8 mouse cellular contexts compared by ENCODE assay signal in genomic region chr7:4877226-4877625, GRCm38 (mm10). TPM values are rescaled to one million over a fixed set of nuclear protein-coding genes. Genes with fewer than 3 reads are reported as not detected.
DNase-seq lines count a peak whose midpoint lies in the region; ATAC-seq and TF ChIP-seq lines count a peak whose summit lies in the region.

No protein-coding gene starts in this region.

- no peak for TF ChIP-seq CTCF in lung, embryonic 14.5 days (IDR thresholded peaks at IDR 0.05; ENCODE audit: low read depth)

- H3K27me3 ChIP-seq in lung, embryonic 14.5 days (ENCODE audit: insufficient read depth, low read length): no peaks in the 10 kb centered on the region
- no peaks in the 10 kb centered on the region for H3K27me3 ChIP-seq in embryonic facial prominence, embryonic 13.5 days
- H3K27me3 ChIP-seq in intestine, embryonic 16.5 days (replicated peaks; ENCODE audit: control insufficient read depth, insufficient read depth, low read length): no peaks in the 10 kb centered on the region
- no peaks in the 10 kb centered on the region for H3K27me3 ChIP-seq in neural tube, embryonic 14.5 days (ENCODE audit: control insufficient read depth, insufficient read depth, low read length)

- H3K4me1 ChIP-seq in lung, embryonic 14.5 days (ENCODE audit: insufficient read depth): no peaks in the 10 kb centered on the region
- peaks cover 13% of the 10 kb centered on the region for H3K4me1 ChIP-seq in embryonic facial prominence, embryonic 13.5 days
- peaks cover 11% of the 10 kb centered on the region; the same call in 1 of the 2 replicates for H3K4me1 ChIP-seq in intestine, embryonic 16.5 days (ENCODE audit: control insufficient read depth, insufficient read depth, low read length)
- H3K4me1 ChIP-seq in neural tube, embryonic 14.5 days (ENCODE audit: control insufficient read depth, insufficient read depth, low read length): peaks cover 8% of the 10 kb centered on the region; the same call in 1 of the 2 replicates

- peak overlapping the region; percentile 88 for H3K4me2 ChIP-seq in lung, embryonic 14.5 days
- peak overlapping the region; percentile 85 for H3K4me2 ChIP-seq in embryonic facial prominence, embryonic 13.5 days
- peak overlapping the region; percentile 93 for H3K4me2 ChIP-seq in intestine, embryonic 16.5 days (ENCODE audit: low read depth, low read length)
- H3K4me2 ChIP-seq in neural tube, embryonic 14.5 days (ENCODE audit: low read depth, low read length): peak overlapping the region; percentile 83

- ATAC-seq in lung, embryonic 14.5 days (ENCODE audit: insufficient read depth): peak; percentile 19; the same call in 1 of the 2 replicates
- ATAC-seq in embryonic facial prominence, embryonic 13.5 days (ENCODE audit: insufficient number of reproducible peaks, insufficient read depth, low FRiP score, low TSS enrichment, low read depth): 0 out of 2 replicates have a peak, but pooled peaks have one; percentile 15
- peak; percentile 31 for ATAC-seq in intestine, embryonic 16.5 days
- peak; percentile 12 for ATAC-seq in neural tube, embryonic 14.5 days (ENCODE audit: low read depth)

- H3K27ac ChIP-seq in lung, embryonic 14.5 days (ENCODE audit: low read depth): no peak overlapping the region
- H3K27ac ChIP-seq in embryonic facial prominence, embryonic 13.5 days: no peak overlapping the region
- H3K27ac ChIP-seq in intestine, embryonic 16.5 days (ENCODE audit: low read length): peak overlapping the region; percentile 50
- no peak overlapping the region for H3K27ac ChIP-seq in neural tube, embryonic 14.5 days (ENCODE audit: low read depth, low read length)

- no peak for DNase-seq in lung, embryonic 14.5 days
- no peak for DNase-seq in lung, postnatal 14 days
- DNase-seq in gastrocnemius, postnatal 4 days (ENCODE audit: low spot score in 2 of 2): no peak
- DNase-seq in spleen, adult 12 weeks (ENCODE audit: low spot score): no peak
- DNase-seq in cerebellum, adult 11 months: no peak

- 10% methylated on average over 11 of the region's 11 CpGs for WGBS in lung, embryonic 14.5 days
- WGBS in embryonic facial prominence, embryonic 13.5 days: 6% methylated on average over 11 of the region's 11 CpGs
- 4% methylated on average over 11 of the region's 11 CpGs for WGBS in intestine, embryonic 16.5 days
- 8% methylated on average over 11 of the region's 11 CpGs for WGBS in neural tube, embryonic 14.5 days

- H3K36me3 ChIP-seq in lung, embryonic 14.5 days (ENCODE audit: insufficient read depth): no peaks in the 10 kb centered on the region
- no peaks in the 10 kb centered on the region for H3K36me3 ChIP-seq in embryonic facial prominence, embryonic 13.5 days
- H3K36me3 ChIP-seq in intestine, embryonic 16.5 days (ENCODE audit: control insufficient read depth, insufficient read depth, low read length): no peaks in the 10 kb centered on the region
- no peaks in the 10 kb centered on the region for H3K36me3 ChIP-seq in neural tube, embryonic 14.5 days (ENCODE audit: control insufficient read depth, insufficient read depth, low read length)

- peak overlapping the region; percentile 60 for H3K9ac ChIP-seq in lung, embryonic 14.5 days
- peak overlapping the region; percentile 75 for H3K9ac ChIP-seq in embryonic facial prominence, embryonic 13.5 days
- peak overlapping the region; percentile 82 for H3K9ac ChIP-seq in intestine, embryonic 16.5 days (ENCODE audit: low read depth, low read length)
- H3K9ac ChIP-seq in neural tube, embryonic 14.5 days (replicated peaks; ENCODE audit: low read depth, low read length): peak overlapping the region; percentile 58

- no peaks in the 10 kb centered on the region for H3K9me3 ChIP-seq in lung, embryonic 14.5 days (ENCODE audit: low read depth, low read length)
- no peaks in the 10 kb centered on the region for H3K9me3 ChIP-seq in embryonic facial prominence, embryonic 13.5 days
- no peaks in the 10 kb centered on the region for H3K9me3 ChIP-seq in intestine, embryonic 16.5 days (ENCODE audit: control insufficient read depth, low read length)
- no peaks in the 10 kb centered on the region for H3K9me3 ChIP-seq in neural tube, embryonic 14.5 days (ENCODE audit: control insufficient read depth, low read length)

- peak overlapping the region; percentile 52 for H3K4me3 ChIP-seq in lung, embryonic 14.5 days (ENCODE audit: low read depth, low read length)
- H3K4me3 ChIP-seq in embryonic facial prominence, embryonic 13.5 days: peak overlapping the region; percentile 59
- H3K4me3 ChIP-seq in intestine, embryonic 16.5 days (ENCODE audit: low read length): peak overlapping the region; percentile 73
- H3K4me3 ChIP-seq in neural tube, embryonic 14.5 days (ENCODE audit: low read depth, low read length): peak overlapping the region; percentile 44

RNA-seq across cellular contexts. Expression of gene Isoc2a, which starts 0.3 kb away (rescaled TPM):
- polyA plus RNA-seq in lung, embryonic 14.5 days (2014; fragmentation: Nextera tagmentation; extraction: Ambion mirVana): 0.88 and 0.91 TPM in 2 replicates
- polyA plus RNA-seq in embryonic facial prominence, embryonic 13.5 days (2015; fragmentation: Nextera tagmentation; extraction: Ambion mirVana): 1.3 TPM in 2 replicates
- 1.4 TPM in 2 replicates for polyA plus RNA-seq in intestine, embryonic 16.5 days (2015; fragmentation: Nextera tagmentation; extraction: Ambion mirVana)
- 0.58 and 0.76 TPM in 2 replicates for polyA plus RNA-seq in neural tube, embryonic 14.5 days (2014; fragmentation: Nextera tagmentation; extraction: Ambion mirVana)
- 10 to 100 TPM; 10.7 to 11.7 TPM for total RNA-seq in gastrocnemius, postnatal 4 days (2021)

RNA-seq across cellular contexts. Expression of gene Isoc2b, which starts 7.2 kb away (rescaled TPM):
- polyA plus RNA-seq in lung, embryonic 14.5 days (2014; fragmentation: Nextera tagmentation; extraction: Ambion mirVana): 5.8 and 6.1 TPM in 2 replicates
- 5.9 and 6.5 TPM in 2 replicates for polyA plus RNA-seq in embryonic facial prominence, embryonic 13.5 days (2015; fragmentation: Nextera tagmentation; extraction: Ambion mirVana)
- 17.8 and 22.9 TPM in 2 replicates for polyA plus RNA-seq in intestine, embryonic 16.5 days (2015; fragmentation: Nextera tagmentation; extraction: Ambion mirVana)
- 3.2 and 3.9 TPM in 2 replicates for polyA plus RNA-seq in neural tube, embryonic 14.5 days (2014; fragmentation: Nextera tagmentation; extraction: Ambion mirVana)
- 1 to 10 TPM; 2.3 to 2.5 TPM for total RNA-seq in gastrocnemius, postnatal 4 days (2021)

RNA-seq across cellular contexts. Expression of gene Gm36210, which starts 29.1 kb away (rescaled TPM):
- not detected in 2 replicates for polyA plus RNA-seq in lung, embryonic 14.5 days (2014; fragmentation: Nextera tagmentation; extraction: Ambion mirVana)
- polyA plus RNA-seq in embryonic facial prominence, embryonic 13.5 days (2015; fragmentation: Nextera tagmentation; extraction: Ambion mirVana): 0.15 TPM in 1 of 2 replicates, not detected in the other
- not detected in 2 replicates for polyA plus RNA-seq in intestine, embryonic 16.5 days (2015; fragmentation: Nextera tagmentation; extraction: Ambion mirVana)
- 0.37 and 0.41 TPM in 2 replicates for polyA plus RNA-seq in neural tube, embryonic 14.5 days (2014; fragmentation: Nextera tagmentation; extraction: Ambion mirVana)
- not detected for total RNA-seq in gastrocnemius, postnatal 4 days (2021)

RNA-seq across cellular contexts. Expression of gene Shisa7, which starts 32.7 kb away (rescaled TPM):
- polyA plus RNA-seq in lung, embryonic 14.5 days (2014; fragmentation: Nextera tagmentation; extraction: Ambion mirVana): 1.1 and 1.3 TPM in 2 replicates
- polyA plus RNA-seq in embryonic facial prominence, embryonic 13.5 days (2015; fragmentation: Nextera tagmentation; extraction: Ambion mirVana): 0.39 and 0.63 TPM in 2 replicates
- polyA plus RNA-seq in intestine, embryonic 16.5 days (2015; fragmentation: Nextera tagmentation; extraction: Ambion mirVana): 0.12 and 0.15 TPM in 2 replicates
- polyA plus RNA-seq in neural tube, embryonic 14.5 days (2014; fragmentation: Nextera tagmentation; extraction: Ambion mirVana): 16.8 and 18.7 TPM in 2 replicates
- under 1 TPM in 1 of 2 experiments, not detected in 1; 0.05 TPM for total RNA-seq in gastrocnemius, postnatal 4 days (2021)

RNA-seq across cellular contexts. Expression of gene Zfp628, which starts 37.8 kb away (rescaled TPM):
- polyA plus RNA-seq in lung, embryonic 14.5 days (2014; fragmentation: Nextera tagmentation; extraction: Ambion mirVana): 4.2 and 4.3 TPM in 2 replicates
- polyA plus RNA-seq in embryonic facial prominence, embryonic 13.5 days (2015; fragmentation: Nextera tagmentation; extraction: Ambion mirVana): 4.3 and 4.8 TPM in 2 replicates
- 2.7 TPM in 2 replicates for polyA plus RNA-seq in intestine, embryonic 16.5 days (2015; fragmentation: Nextera tagmentation; extraction: Ambion mirVana)
- 2.8 and 3.7 TPM in 2 replicates for polyA plus RNA-seq in neural tube, embryonic 14.5 days (2014; fragmentation: Nextera tagmentation; extraction: Ambion mirVana)
- total RNA-seq in gastrocnemius, postnatal 4 days (2021): 10 to 100 TPM; 14.0 to 14.6 TPM
